Mouse (Mus musculus) forebrain, embryonic 14.5 days (tissue): ENCODE measurements around the gene P4ha1. TPM values are rescaled to one million over a fixed set of nuclear protein-coding genes. Genes with fewer than 3 reads are reported as not detected.

Experiments
- polyA plus RNA-seq: library from polyadenylated mRNA; unstranded; fragments of >200 nt; fragmentation: Nextera tagmentation; extraction: Ambion mirVana; gene quantifications from 2 replicates; pipeline ENCODE4 v1.2.1, GENCODE M21; 2014

P4ha1 gene
- polyA plus RNA-seq, 1 experiment from 2014 or later, result 23.8 TPM

Other genes starting within 250 kb of the P4ha1 start
- 30.7 and 32.0 TPM in 2 replicates for gene Sept10, start 101.4 kb upstream of the P4ha1 start, polyA plus RNA-seq
- 10.8 and 13.1 TPM in 2 replicates for gene Sowahc, start 101.3 kb upstream of the P4ha1 start, polyA plus RNA-seq
- gene Gm10273, start 72.3 kb downstream of the P4ha1 start, polyA plus RNA-seq, result not detected in 2 replicates
- gene Pla2g12b, start 80.4 kb downstream of the P4ha1 start, polyA plus RNA-seq, result not detected in 2 replicates
- 0.41 TPM in 1 of 2 replicates, not detected in the other for gene Oit3, start 118.5 kb downstream of the P4ha1 start, polyA plus RNA-seq